Mouse (Mus musculus): ENCODE measurements around the gene Zfp811. TPM values are rescaled to one million over a fixed set of nuclear protein-coding genes. Genes with fewer than 3 reads are reported as not detected.
"Not testable (repeated sequence)": the region's sequence is repeated elsewhere in the genome, so short reads cannot be mapped to it uniquely, and the experiment has no call there.

The Zfp811 gene
- total RNA-seq (2014; fragmentation: Nextera tagmentation) (0.30 TPM in 1 of 2 replicates, not detected in the other), total RNA-seq (2017) (0.06 and 0.44 TPM in 2 replicates), polyA plus RNA-seq (2012) (not detected in 2 replicates)

- no peak within 1 kb of the TSS for H3K4me3 ChIP-seq (ENCODE audit: low read depth, low read length)
- H3K4me1 ChIP-seq (ENCODE audit: insufficient read depth, low read depth, low read length), result no peaks in the 10 kb centered on the region
- H3K9me3 ChIP-seq (replicated peaks), result no peaks in the 10 kb centered on the region
- peaks cover 5% of the 10 kb centered on the region for H3K36me3 ChIP-seq (replicated peaks)
- ATAC-seq (ENCODE audit: extremely low read depth, insufficient number of reproducible peaks, low FRiP score, poor library complexity, severe bottlenecking) (no peak), DNase-seq (ENCODE audit: low spot score) (no peak)
- no peak for TF ChIP-seq TAL1 (conservative IDR thresholded peaks at IDR 0.05; ENCODE audit: low read depth, low read length)
- TF ChIP-seq CTCF (IDR thresholded peaks at IDR 0.05; ENCODE audit: low read depth, low read length), result no peak
- TF ChIP-seq GATA1 (IDR thresholded peaks at IDR 0.05; ENCODE audit: borderline replicate concordance, low read length), result no peak
- TF ChIP-seq POLR2AphosphoS5 (IDR thresholded peaks at IDR 0.05; ENCODE audit: insufficient replicate concordance, low read depth, low read length), result no peak
- TF ChIP-seq GATA2 (IDR thresholded peaks at IDR 0.05; ENCODE audit: borderline replicate concordance, low read depth, low read length), result no peak
- H3K27me3 ChIP-seq (ENCODE audit: insufficient read depth, low read length), result peaks cover 20% of the 10 kb centered on the region
Measured at GRCm38 (mm10) chr17:32809544-32810374, at the start of gene Zfp811. Gene Zfp811, minus strand, starts transcription at chr17:32809931.

- not testable (repeated sequence) for H3K9me3 ChIP-seq (replicated peaks); H3K4me3 ChIP-seq (ENCODE audit: low read depth, low read length); H3K36me3 ChIP-seq (replicated peaks); H3K4me1 ChIP-seq (ENCODE audit: insufficient read depth, low read depth, low read length); H3K27me3 ChIP-seq (ENCODE audit: insufficient read depth, low read length); ATAC-seq (ENCODE audit: extremely low read depth, insufficient number of reproducible peaks, low FRiP score, poor library complexity, severe bottlenecking); DNase-seq (ENCODE audit: low spot score)
Measured at GRCm38 (mm10) chr17:32856713-32857112, 47.0 kb upstream of the Zfp811 start.

- Histone ChIP-seq H3K36me3 (replicated peaks) (no peaks in the 10 kb centered on the region), H3K4me1 (ENCODE audit: insufficient read depth, low read depth, low read length) (no peaks in the 10 kb centered on the region), H3K9me3 (replicated peaks) (no peaks in the 10 kb centered on the region), H3K27me3 (ENCODE audit: insufficient read depth, low read length) (peaks cover 3% of the 10 kb centered on the region; the same call in 1 of the 2 replicates), H3K4me3 (ENCODE audit: low read depth, low read length) (no peak overlapping the region)
- no peak for ATAC-seq (ENCODE audit: extremely low read depth, insufficient number of reproducible peaks, low FRiP score, poor library complexity, severe bottlenecking)
- TF ChIP-seq GATA2 (IDR thresholded peaks at IDR 0.05; ENCODE audit: borderline replicate concordance, low read depth, low read length), result no peak
- no peak for TF ChIP-seq POLR2AphosphoS5 (IDR thresholded peaks at IDR 0.05; ENCODE audit: insufficient replicate concordance, low read depth, low read length)
- TF ChIP-seq TAL1 (conservative IDR thresholded peaks at IDR 0.05; ENCODE audit: low read depth, low read length), result no peak
- TF ChIP-seq GATA1 (IDR thresholded peaks at IDR 0.05; ENCODE audit: borderline replicate concordance, low read length), result no peak
- no peak for TF ChIP-seq CTCF (IDR thresholded peaks at IDR 0.05; ENCODE audit: low read depth, low read length)
- no peak for DNase-seq (ENCODE audit: low spot score)
Measured at GRCm38 (mm10) chr17:32851581-32851980, 41.9 kb upstream of the Zfp811 start.

- Histone ChIP-seq H3K4me3 (ENCODE audit: low read depth, low read length) (no peak overlapping the region), H3K27me3 (ENCODE audit: insufficient read depth, low read length) (peaks cover 4% of the 10 kb centered on the region), H3K9me3 (replicated peaks) (peaks cover 2% of the 10 kb centered on the region; the same call in 1 of the 2 replicates), H3K4me1 (ENCODE audit: insufficient read depth, low read depth, low read length) (no peaks in the 10 kb centered on the region), H3K36me3 (replicated peaks) (no peaks in the 10 kb centered on the region)
- no peak for TF ChIP-seq GATA2 (IDR thresholded peaks at IDR 0.05; ENCODE audit: borderline replicate concordance, low read depth, low read length)
- TF ChIP-seq CTCF (IDR thresholded peaks at IDR 0.05; ENCODE audit: low read depth, low read length), result no peak
- ATAC-seq (ENCODE audit: extremely low read depth, insufficient number of reproducible peaks, low FRiP score, poor library complexity, severe bottlenecking), result no peak
- no peak for DNase-seq (ENCODE audit: low spot score)
Measured at GRCm38 (mm10) chr17:32841388-32841787, 31.7 kb upstream of the Zfp811 start.

GRCm38 (mm10) chr17:32839083-32839802, 29.5 kb upstream of the Zfp811 start:
- no peak for TF ChIP-seq GATA1 (IDR thresholded peaks at IDR 0.05; ENCODE audit: borderline replicate concordance, low read length)
- TF ChIP-seq GATA2 (IDR thresholded peaks at IDR 0.05; ENCODE audit: borderline replicate concordance, low read depth, low read length), result no peak
- no peak for TF ChIP-seq POLR2AphosphoS5 (IDR thresholded peaks at IDR 0.05; ENCODE audit: insufficient replicate concordance, low read depth, low read length)
- H3K4me1 ChIP-seq (ENCODE audit: insufficient read depth, low read depth, low read length), result no peaks in the 10 kb centered on the region
- DNase-seq (ENCODE audit: low spot score) (no peak), ATAC-seq (ENCODE audit: extremely low read depth, insufficient number of reproducible peaks, low FRiP score, poor library complexity, severe bottlenecking) (no peak)
- H3K27me3 ChIP-seq (ENCODE audit: insufficient read depth, low read length), result peaks cover 4% of the 10 kb centered on the region
- H3K4me3 ChIP-seq (ENCODE audit: low read depth, low read length), result no peak overlapping the region
- H3K9me3 ChIP-seq (replicated peaks), result no peaks in the 10 kb centered on the region
- H3K36me3 ChIP-seq (replicated peaks), result no peaks in the 10 kb centered on the region

GRCm38 (mm10) chr17:32830418-32830782, 20.7 kb upstream of the Zfp811 start:
- H3K4me1 ChIP-seq (ENCODE audit: insufficient read depth, low read depth, low read length), result peaks cover 6% of the 10 kb centered on the region
- ATAC-seq (ENCODE audit: extremely low read depth, insufficient number of reproducible peaks, low FRiP score, poor library complexity, severe bottlenecking) (no peak), DNase-seq (ENCODE audit: low spot score) (no peak)
- peak overlapping the region; percentile 85 for H3K4me3 ChIP-seq (ENCODE audit: low read depth, low read length)
- peaks cover 12% of the 10 kb centered on the region for H3K36me3 ChIP-seq (replicated peaks)
- no peaks in the 10 kb centered on the region for H3K9me3 ChIP-seq (replicated peaks)
- no peaks in the 10 kb centered on the region; the same call in 1 of the 2 replicates for H3K27me3 ChIP-seq (ENCODE audit: insufficient read depth, low read length)
- no peak for TF ChIP-seq TAL1 (conservative IDR thresholded peaks at IDR 0.05; ENCODE audit: low read depth, low read length)
- TF ChIP-seq GATA1 (IDR thresholded peaks at IDR 0.05; ENCODE audit: borderline replicate concordance, low read length), result no peak
- TF ChIP-seq POLR2AphosphoS5 (IDR thresholded peaks at IDR 0.05; ENCODE audit: insufficient replicate concordance, low read depth, low read length), result no peak
- TF ChIP-seq CTCF (IDR thresholded peaks at IDR 0.05; ENCODE audit: low read depth, low read length), result no peak
- no peak for TF ChIP-seq GATA2 (IDR thresholded peaks at IDR 0.05; ENCODE audit: borderline replicate concordance, low read depth, low read length)
